Mouse (Mus musculus) ES-E14 (cell line): Measurements from ENCODE around the gene Cd79b. TPM values are rescaled to one million over a fixed set of nuclear protein-coding genes. Genes with fewer than 3 reads are reported as not detected.

Experiments used
- DNase-seq: peaks from one replicate; pipeline ENCODE4 v3.0.0-alpha.2; 2013; ENCODE audit warnings: low read depth, low spot score
- H3K27ac ChIP-seq: 2 replicates; pipeline ENCODE4 v1.5.1; 2012; ENCODE audit warnings: low read depth, mild to moderate bottlenecking, low read length, moderate library complexity, mixed read lengths; ENCODE audit not compliant: poor library complexity, insufficient read depth, severe bottlenecking
- H3K36me3 ChIP-seq: 2 replicates; pipeline ENCODE4 v1.6.1; 2012; ENCODE audit warnings: mild to moderate bottlenecking, low read length, moderate library complexity, mixed read lengths; ENCODE audit not compliant: control insufficient read depth, poor library complexity, insufficient read depth, severe bottlenecking
- H3K4me1 ChIP-seq, 2 experiments: fragments of 150-350 bp in 1 of 2; sonication (generic) in 1 of 2; 2 replicates each; pipeline ENCODE4 v1.6.1; 2012; ENCODE audit warnings: low read length in 2 of 2, mild to moderate bottlenecking in 1 of 2, mixed read lengths in 1 of 2; ENCODE audit not compliant: control insufficient read depth in 2 of 2, insufficient read depth in 2 of 2, poor library complexity in 1 of 2
- H3K4me3 ChIP-seq, 2 experiments: fragments of 150-350 bp in 1 of 2; sonication (generic) in 1 of 2; 2 replicates each; pipeline ENCODE4 v1.5.1; 2012; ENCODE audit warnings: low read length in 2 of 2, low read depth in 1 of 2, mild to moderate bottlenecking in 1 of 2, mixed read lengths in 1 of 2; ENCODE audit not compliant: insufficient read depth in 1 of 2, poor library complexity in 1 of 2, severe bottlenecking in 1 of 2
- H3K9ac ChIP-seq: 2 replicates; pipeline ENCODE4 v1.6.1; 2012; ENCODE audit warnings: low read depth, mild to moderate bottlenecking, low read length, mixed read lengths; ENCODE audit not compliant: poor library complexity, insufficient read depth, severe bottlenecking
- H3K9me3 ChIP-seq: fragments of 150-350 bp; sonication (generic); 2 replicates; pipeline ENCODE4 v1.6.1; 2012; ENCODE audit warnings: low read depth, mild to moderate bottlenecking, low read length; ENCODE audit not compliant: control insufficient read depth, insufficient read depth
- CHD2 ChIP-seq: IDR thresholded peaks from 2 replicates; pipeline ENCODE4 v1.6.1; 2014; ENCODE audit warnings: mild to moderate bottlenecking, low read depth, low read length, inconsistent platforms
- HCFC1 ChIP-seq: IDR thresholded peaks from 2 replicates; pipeline ENCODE4 v1.6.1; 2012; ENCODE audit warnings: low read length, inconsistent platforms, borderline replicate concordance; ENCODE audit not compliant: insufficient read depth
- MAFK ChIP-seq: IDR thresholded peaks from 2 replicates; pipeline ENCODE4 v1.6.1; 2014; ENCODE audit warnings: mild to moderate bottlenecking, low read depth, low read length, inconsistent platforms; ENCODE audit not compliant: insufficient read depth
- ZC3H11A ChIP-seq: IDR thresholded peaks from 2 replicates; pipeline ENCODE4 v1.6.1; 2012; ENCODE audit warnings: low read depth, mild to moderate bottlenecking, inconsistent platforms, low read length, borderline replicate concordance
- ZNF384 ChIP-seq: IDR thresholded peaks from 2 replicates; pipeline ENCODE4 v1.6.1; 2012; ENCODE audit warnings: low read depth, low read length, inconsistent platforms
- in situ Hi-C, 2 experiments: fragments of 600-800 bp; cut with MboI; formaldehyde crosslinking; loops; one replicate each; pipeline ENCODE4 v1.15.1; 2025; ENCODE audit warnings: low sequenced_read_pairs in 2 of 2, inconsistent platforms in 1 of 2; ENCODE audit not compliant: unreplicated experiment in 2 of 2
- total RNA-seq: library from RNA; depleted of rRNA; stranded (reverse); fragments of 300-350 nt; gene quantifications from 2 replicates; pipeline ENCODE4 v1.2.3, GENCODE M21; 2012

The Cd79b gene
- total RNA-seq, 1 experiment: 3.6 TPM

- TF ChIP-seq ZNF384 (no peak), HCFC1 (no peak), CHD2 (no peak), MAFK (no peak), ZC3H11A (no peak)
- no peak overlapping the region for H3K27ac ChIP-seq
- DNase-seq: no peak
- peaks cover 33% of the 10 kb centered on the region for H3K36me3 ChIP-seq
- H3K9me3 ChIP-seq: no peaks in the 10 kb centered on the region
- in situ Hi-C loops: no loop called here
- no peak overlapping the region for H3K4me3 ChIP-seq
- peaks cover 7 to 14% of the 10 kb centered on the region in 2 experiments for H3K4me1 ChIP-seq
- H3K9ac ChIP-seq: no peak overlapping the region
Measured at GRCm38 (mm10) chr11:106267871-106268270, 46.7 kb downstream of the Cd79b start.

- Histone ChIP-seq H3K27ac (no peak overlapping the region), H3K4me1 (peaks cover 7 to 14% of the 10 kb centered on the region in 2 experiments), H3K4me3 (no peak overlapping the region), H3K9me3 (no peaks in the 10 kb centered on the region), H3K36me3 (peaks cover 38% of the 10 kb centered on the region), H3K9ac (no peak overlapping the region)
- no peak for DNase-seq
- TF ChIP-seq CHD2: no peak
- no peak for TF ChIP-seq ZC3H11A
- no peak for TF ChIP-seq MAFK
- no peak for TF ChIP-seq ZNF384
- TF ChIP-seq HCFC1: no peak
- in situ Hi-C loops: no loop called here
Measured at GRCm38 (mm10) chr11:106267311-106267852, 47.2 kb downstream of the Cd79b start.

- TF ChIP-seq CHD2 (no peak), HCFC1 (no peak), ZNF384 (no peak), MAFK (no peak), ZC3H11A (no peak)
- peaks cover 47% of the 10 kb centered on the region for H3K36me3 ChIP-seq
- no peak overlapping the region for H3K4me3 ChIP-seq
- no peaks in the 10 kb centered on the region for H3K9me3 ChIP-seq
- no peak for DNase-seq
- in situ Hi-C loops: no loop called here
- no peak overlapping the region for H3K9ac ChIP-seq
- no peak overlapping the region for H3K27ac ChIP-seq
- H3K4me1 ChIP-seq: peaks cover 7 to 12% of the 10 kb centered on the region in 2 experiments
Measured at GRCm38 (mm10) chr11:106266431-106266830, 48.1 kb downstream of the Cd79b start.

GRCm38 (mm10) chr11:106265570-106265969, 49.0 kb downstream of the Cd79b start:
- Histone ChIP-seq H3K4me1 (peaks cover 7 to 8% of the 10 kb centered on the region in 2 experiments; a peak in 3 of 4 replicates), H3K4me3 (no peak overlapping the region), H3K36me3 (peaks cover 53% of the 10 kb centered on the region), H3K27ac (no peak overlapping the region), H3K9me3 (no peaks in the 10 kb centered on the region), H3K9ac (no peak overlapping the region)
- DNase-seq: no peak
- in situ Hi-C loops: no loop called here
- TF ChIP-seq HCFC1 (no peak), CHD2 (no peak), ZC3H11A (no peak), ZNF384 (no peak), MAFK (no peak)
